Mouse (Mus musculus) neutrophil, adult 5-6 weeks (primary cell): Measurements from ENCODE around the gene Tbc1d13. TPM values are rescaled to one million over a fixed set of nuclear protein-coding genes. Genes with fewer than 3 reads are reported as not detected.

Source experiments
- total RNA-seq: library from RNA; stranded (forward); fragments of 200-1000 nt; gene quantifications from 2 replicates; pipeline ENCODE4 v1.2.3, GENCODE M21; 2017

Gene Tbc1d13
- total RNA-seq, 1 experiment from 2014 or later = 50.9 TPM

Other genes with a start within 250 kb of the Tbc1d13 start
- gene Odf2, start 244.5 kb upstream of the Tbc1d13 start, total RNA-seq = 78.0 and 84.3 TPM in 2 replicates
- 73.9 and 79.8 TPM in 2 replicates for gene Gle1, start 198.3 kb upstream of the Tbc1d13 start, total RNA-seq
- gene Sptan1, start 168.2 kb upstream of the Tbc1d13 start, total RNA-seq = 259 and 285 TPM in 2 replicates
- 0.70 and 0.86 TPM in 2 replicates for gene Wdr34, start 84.9 kb upstream of the Tbc1d13 start, total RNA-seq
- 313 and 345 TPM in 2 replicates for gene Set, start 76.4 kb upstream of the Tbc1d13 start, total RNA-seq
- gene Pkn3, start 56.1 kb upstream of the Tbc1d13 start, total RNA-seq = 1.0 and 1.8 TPM in 2 replicates
- 10.1 and 11.2 TPM in 2 replicates for gene Zdhhc12, start 40.1 kb upstream of the Tbc1d13 start, total RNA-seq
- 43.1 and 46.3 TPM in 2 replicates for gene Zer1, start 9.2 kb upstream of the Tbc1d13 start, total RNA-seq
- gene Endog, start 37.7 kb downstream of the Tbc1d13 start, total RNA-seq = 1.3 and 3.9 TPM in 2 replicates
- 8.3 and 15.7 TPM in 2 replicates for gene Spout1, start 44.7 kb downstream of the Tbc1d13 start, total RNA-seq
- gene Kyat1, start 72.1 kb downstream of the Tbc1d13 start, total RNA-seq = 7.1 and 7.5 TPM in 2 replicates
- 20.7 and 22.5 TPM in 2 replicates for gene Lrrc8a, start 104.0 kb downstream of the Tbc1d13 start, total RNA-seq
- gene Gm28035, start 106.8 kb downstream of the Tbc1d13 start, total RNA-seq = 2.0 and 2.9 TPM in 2 replicates
- gene Phyhd1, start 132.5 kb downstream of the Tbc1d13 start, total RNA-seq = 3.8 and 6.0 TPM in 2 replicates
- not detected in 2 replicates for gene Gm28038, start 147.3 kb downstream of the Tbc1d13 start, total RNA-seq
- gene Dolk, start 152.6 kb downstream of the Tbc1d13 start, total RNA-seq = 9.0 and 10.3 TPM in 2 replicates
- 14.6 and 14.8 TPM in 2 replicates for gene Nup188, start 152.7 kb downstream of the Tbc1d13 start, total RNA-seq
- gene Sh3glb2, start 225.6 kb downstream of the Tbc1d13 start, total RNA-seq = 39.0 and 44.3 TPM in 2 replicates
- gene Miga2, start 230.5 kb downstream of the Tbc1d13 start, total RNA-seq = 6.0 and 11.2 TPM in 2 replicates